Mouse (Mus musculus): Measurements from ENCODE around the gene Slfn3.

DNA sequence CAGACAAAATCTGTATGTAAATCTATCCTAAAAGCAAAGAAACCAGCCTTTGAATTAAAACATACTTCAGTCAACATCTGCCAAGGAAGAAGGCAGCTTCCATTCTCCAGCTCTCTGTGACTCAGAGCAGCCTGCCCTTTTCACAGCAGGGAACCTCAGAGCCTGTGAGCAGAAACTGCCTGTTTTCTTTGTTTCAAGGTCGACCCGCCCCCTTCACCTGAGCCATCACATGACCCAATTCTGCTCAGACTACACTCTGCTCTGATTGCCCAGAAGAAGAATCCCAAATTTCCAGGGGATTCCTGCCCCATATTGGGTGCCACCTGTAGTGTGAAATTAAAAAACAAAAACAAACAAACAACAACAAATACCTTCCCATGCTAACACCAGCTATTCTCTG, 48.7 kb downstream of the Slfn3 start:
- TF ChIP-seq HCFC1 (IDR thresholded peaks at IDR 0.05; ENCODE audit: borderline replicate concordance, insufficient read depth, low read length) = no peak
- TF ChIP-seq ZC3H11A (IDR thresholded peaks at IDR 0.05; ENCODE audit: borderline replicate concordance, low read depth, low read length) = no peak
- TF ChIP-seq MAFK (IDR thresholded peaks at IDR 0.05; ENCODE audit: insufficient read depth, low read depth, low read length) = no peak
- no peak for TF ChIP-seq CHD2 (IDR thresholded peaks at IDR 0.05; ENCODE audit: low read depth, low read length)

Data from ES-E14 (cell line).